In the genomic region with DNA sequence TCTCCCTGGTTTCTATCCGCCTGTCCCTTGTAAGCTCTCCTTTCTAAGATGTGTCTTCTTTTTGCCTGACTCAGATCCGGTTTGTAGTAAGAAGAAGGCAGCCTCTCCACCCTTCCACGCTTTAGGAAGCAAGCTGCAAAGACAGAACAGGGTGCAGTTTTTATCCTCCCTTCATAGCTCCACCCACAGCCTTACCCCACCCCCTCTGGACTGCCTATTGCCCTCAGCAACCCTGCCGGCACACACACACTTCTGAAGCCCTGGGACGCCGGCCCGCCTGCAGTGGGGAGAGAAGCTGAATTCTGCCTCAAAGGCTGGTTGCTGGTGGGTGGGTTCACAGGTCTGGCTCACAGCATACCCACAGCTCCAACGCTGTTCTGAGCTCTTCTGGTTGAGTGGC, we compare ENCODE assay signal across 9 mouse cellular contexts. TPM values are rescaled to one million over a fixed set of nuclear protein-coding genes. Genes with fewer than 3 reads are reported as not detected.
DNase-seq lines count a peak whose midpoint lies in the region; ATAC-seq and TF ChIP-seq lines count a peak whose summit lies in the region.
"Had no signal": no experiment of that assay in that cellular context is flagged by ENCODE, and none has a peak within 500 bp of the region (broad histone marks: within the 10 kb centered on the region; RNA-seq: fewer than 3 reads in every experiment).

No protein-coding gene starts in this region.

- H3K27me3 ChIP-seq in E14TG2a.4 (ENCODE audit: insufficient read depth, low read length), result peaks cover 76% of the 10 kb centered on the region
- H3K27me3 ChIP-seq in hindbrain, embryonic 16.5 days (replicated peaks; ENCODE audit: control insufficient read depth, insufficient read depth, low read length), result peaks cover 21% of the 10 kb centered on the region
- H3K27me3 ChIP-seq in liver, embryonic 12.5 days (replicated peaks), result peaks cover 92% of the 10 kb centered on the region

- H3K27ac ChIP-seq in hindbrain, embryonic 16.5 days (ENCODE audit: low read depth, low read length), result no peak overlapping the region
- H3K27ac ChIP-seq in liver, embryonic 12.5 days, result no peak overlapping the region

- no peak overlapping the region for H3K4me2 ChIP-seq in hindbrain, embryonic 16.5 days (ENCODE audit: low read length)
- H3K4me2 ChIP-seq in liver, embryonic 12.5 days, result no peak overlapping the region

- WGBS in hindbrain, embryonic 16.5 days, result 3% methylated on average over 8 of the region's 8 CpGs
- 3% methylated on average over 8 of the region's 8 CpGs for WGBS in liver, embryonic 12.5 days (ENCODE audit: insufficient replicate concordance)

- peaks cover 25% of the 10 kb centered on the region for H3K4me1 ChIP-seq in E14TG2a.4 (replicated peaks; ENCODE audit: low read depth, low read length)
- H3K4me1 ChIP-seq in hindbrain, embryonic 16.5 days (ENCODE audit: control insufficient read depth, insufficient read depth, low read depth, low read length), result peaks cover 21% of the 10 kb centered on the region
- peaks cover 9% of the 10 kb centered on the region for H3K4me1 ChIP-seq in liver, embryonic 12.5 days

- intact Hi-C loops in left cerebral cortex, postnatal 10 days (cut with DNase I), result no loop called here

- no peaks in the 10 kb centered on the region for H3K36me3 ChIP-seq in E14TG2a.4 (ENCODE audit: insufficient read depth, low read length)
- H3K36me3 ChIP-seq in hindbrain, embryonic 16.5 days (ENCODE audit: control insufficient read depth, insufficient read depth, low read length), result no peaks in the 10 kb centered on the region
- H3K36me3 ChIP-seq in liver, embryonic 12.5 days, result no peaks in the 10 kb centered on the region

- H3K9ac ChIP-seq in hindbrain, embryonic 16.5 days (ENCODE audit: low read depth, low read length), result 0 out of 2 replicates have a peak overlapping the region, but pooled peaks have one; percentile 13
- H3K9ac ChIP-seq in liver, embryonic 12.5 days, result no peak overlapping the region

- H3K9me3 ChIP-seq in E14TG2a.4 (ENCODE audit: low read length), result peaks cover 2% of the 10 kb centered on the region; the same call in 1 of the 2 replicates
- no peaks in the 10 kb centered on the region for H3K9me3 ChIP-seq in hindbrain, embryonic 16.5 days (ENCODE audit: control insufficient read depth, low read length)
- no peaks in the 10 kb centered on the region for H3K9me3 ChIP-seq in liver, embryonic 12.5 days (replicated peaks)

- peak overlapping the region; percentile 60 for H3K4me3 ChIP-seq in E14TG2a.4 (replicated peaks; ENCODE audit: low read length)
- no peak overlapping the region for H3K4me3 ChIP-seq in hindbrain, embryonic 16.5 days (ENCODE audit: low read length)
- no peak overlapping the region for H3K4me3 ChIP-seq in liver, embryonic 12.5 days

- DNase-seq in embryo, embryonic 10 days (ENCODE audit: low spot score), result peak; percentile 13
- no peak for DNase-seq in embryo, embryonic 10.5 days (ENCODE audit: low spot score)
- DNase-seq in left cerebral cortex, adult 18-20 months (ENCODE audit: low spot score in 2 of 2), result peak; percentile 46 to 47
- DNase-seq in left cerebral cortex, postnatal 10 days (ENCODE audit: extremely low spot score in 1 of 2, low spot score in 2 of 2), result no peak
- no peak for DNase-seq in c-Kit-positive CD71-positive TER-119-positive erythroid progenitor cells, embryonic 14.5 days (ENCODE audit: low spot score)
- DNase-seq: cerebellum, postnatal 36 days had no signal

- no peak for ATAC-seq in hindbrain, embryonic 16.5 days
- ATAC-seq in liver, embryonic 12.5 days, result no peak

- no peak for TF ChIP-seq CTCF in E14TG2a.4 (conservative IDR thresholded peaks at IDR 0.05; ENCODE audit: low read length)

RNA-seq across cellular contexts. Expression of a gene that starts 6.1 kb away (rescaled TPM):
- total RNA-seq in left cerebral cortex, adult 18-20 months (2021), result 10 to 100 TPM; 46.2 to 59.5 TPM
- 10 to 100 TPM; 24.5 to 24.6 TPM for total RNA-seq in left cerebral cortex, postnatal 10 days (2021)
- 11.9 and 14.3 TPM in 2 replicates for polyA plus RNA-seq in hindbrain, embryonic 16.5 days (2015; fragmentation: Nextera tagmentation; extraction: Ambion mirVana)
- 0.66 and 0.73 TPM in 2 replicates for polyA plus RNA-seq in liver, embryonic 12.5 days (2016; fragmentation: Nextera tagmentation; extraction: Ambion mirVana)

RNA-seq across cellular contexts. Expression of a gene that starts 32.7 kb away (rescaled TPM):
- total RNA-seq in left cerebral cortex, adult 18-20 months (2021), result 100 to 1,000 TPM; 159 to 172 TPM
- total RNA-seq in left cerebral cortex, postnatal 10 days (2021), result 100 to 1,000 TPM; 118 to 134 TPM
- 102 and 116 TPM in 2 replicates for polyA plus RNA-seq in hindbrain, embryonic 16.5 days (2015; fragmentation: Nextera tagmentation; extraction: Ambion mirVana)
- 110 TPM in 2 replicates for polyA plus RNA-seq in liver, embryonic 12.5 days (2016; fragmentation: Nextera tagmentation; extraction: Ambion mirVana)

RNA-seq across cellular contexts. Expression of a gene that starts 58.8 kb away (rescaled TPM):
- 10 to 100 TPM; 37.1 to 37.5 TPM for total RNA-seq in left cerebral cortex, adult 18-20 months (2021)
- total RNA-seq in left cerebral cortex, postnatal 10 days (2021), result 10 to 100 TPM; 39.5 to 40.2 TPM
- polyA plus RNA-seq in hindbrain, embryonic 16.5 days (2015; fragmentation: Nextera tagmentation; extraction: Ambion mirVana), result 45.2 and 49.5 TPM in 2 replicates
- polyA plus RNA-seq in liver, embryonic 12.5 days (2016; fragmentation: Nextera tagmentation; extraction: Ambion mirVana), result 27.8 and 28.1 TPM in 2 replicates

Comparison
In these comparisons a context has a peak if more than half of its experiments do, and no peak if none do; other contexts are left out.
1. DNase-seq: peak in embryo, embryonic 10 days (single experiment) and left cerebral cortex, adult 18-20 months (2 of 2); none in embryo, embryonic 10.5 days (single experiment), left cerebral cortex, postnatal 10 days (0 of 2) and c-Kit-positive CD71-positive TER-119-positive erythroid progenitor cells, embryonic 14.5 days (single experiment).